Mouse (Mus musculus) layer of hippocampus, postnatal 10 days (tissue): ENCODE measurements around the gene Dtx3. TPM values are rescaled to one million over a fixed set of nuclear protein-coding genes. Genes with fewer than 3 reads are reported as not detected.

Experiments
- DNase-seq, 2 experiments: peaks; one replicate each; pipeline ENCODE4 v3.0.0; 2021; ENCODE audit warnings: low spot score in 2 of 2
- total RNA-seq, 2 experiments: library from RNA; stranded (reverse); gene quantifications; 2 replicates each; pipeline ENCODE4 v1.2.3; 2021

The Dtx3 gene
- total RNA-seq, 2 experiments from 2014 or later, result 187 to 203 TPM

DNA sequence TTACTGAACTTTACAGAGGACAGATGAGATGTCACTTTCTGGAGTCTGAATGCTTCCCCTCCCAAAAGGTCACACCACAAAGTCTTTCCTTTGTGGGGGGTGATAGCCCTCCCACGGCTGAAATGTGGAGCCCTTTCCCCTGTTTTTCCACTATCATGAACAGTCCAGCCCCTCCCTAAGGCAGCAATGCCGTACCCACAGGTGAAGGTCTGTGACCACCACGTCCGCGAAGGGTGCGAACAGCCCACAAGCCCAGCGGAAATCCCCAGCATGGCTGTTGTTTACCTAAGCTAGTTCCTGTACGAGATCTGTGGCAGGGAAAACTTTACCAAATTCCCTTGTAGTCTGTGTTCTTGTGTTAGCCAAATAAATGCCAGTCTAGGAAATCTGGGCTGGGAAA, 54.0 kb downstream of the Dtx3 start:
- no peak for DNase-seq

DNA sequence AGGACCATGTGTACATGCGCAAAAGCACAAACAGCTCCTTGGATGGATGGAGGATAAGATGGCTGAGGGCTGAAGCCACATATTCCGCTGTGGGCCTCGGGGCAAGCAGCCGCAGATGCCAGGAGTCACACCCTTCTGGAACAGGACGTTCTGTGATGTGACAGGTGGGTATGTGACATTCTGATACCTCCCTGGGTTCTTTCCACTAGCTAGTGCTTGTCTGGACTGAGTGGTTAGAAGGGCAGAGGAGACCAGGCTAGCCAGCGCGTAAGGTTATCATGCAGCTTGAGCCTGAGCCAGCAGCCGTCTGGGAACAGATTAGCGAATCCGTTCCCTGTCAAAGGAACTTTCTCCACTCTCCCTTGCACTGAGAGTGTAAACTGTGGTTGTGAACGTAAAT, 54.6 kb downstream of the Dtx3 start:
- DNase-seq, result no peak

Other genes starting within 250 kb of the Dtx3 start
- gene Ctdsp2, start 217.0 kb downstream of the Dtx3 start, total RNA-seq, result 10 to 100 TPM; 78.9 to 88.9 TPM
- under 1 TPM; 0.11 to 0.18 TPM for gene Avil, start 195.0 kb downstream of the Dtx3 start, total RNA-seq
- 10 to 100 TPM; 31.4 to 36.3 TPM for gene Tsfm, start 164.9 kb downstream of the Dtx3 start, total RNA-seq
- 10 to 100 TPM; 12.6 to 14.0 TPM for gene Mettl1, start 154.3 kb downstream of the Dtx3 start, total RNA-seq
- under 1 TPM; 0.27 to 0.34 TPM for gene Eef1akmt3, start 154.2 kb downstream of the Dtx3 start, total RNA-seq
- under 1 TPM; 0.45 to 0.75 TPM for gene Cyp27b1, start 147.5 kb downstream of the Dtx3 start, total RNA-seq
- 10 to 100 TPM; 48.6 to 48.9 TPM for gene March9, start 135.5 kb downstream of the Dtx3 start, total RNA-seq
- 100 to 1,000 TPM; 157 to 178 TPM for gene Cdk4, start 132.2 kb downstream of the Dtx3 start, total RNA-seq
- 10 to 100 TPM; 59.9 to 63.4 TPM for gene Tspan31, start 125.5 kb downstream of the Dtx3 start, total RNA-seq
- gene Agap2, start 120.4 kb downstream of the Dtx3 start, total RNA-seq, result 100 to 1,000 TPM; 542 to 553 TPM
- 10 to 100 TPM; 94.3 to 98.3 TPM for gene Os9, start 74.6 kb downstream of the Dtx3 start, total RNA-seq
- 100 to 1,000 TPM; 107 to 116 TPM for gene B4galnt1, start 30.5 kb downstream of the Dtx3 start, total RNA-seq
- gene Slc26a10, start 15.1 kb downstream of the Dtx3 start, total RNA-seq, result 1 to 10 TPM; 2.0 to 2.6 TPM
- gene Arhgef25, start 5.6 kb downstream of the Dtx3 start, total RNA-seq, result 100 to 1,000 TPM; 125 to 132 TPM
- 10 to 100 TPM; 38.3 to 38.4 TPM for gene Pip4k2c, start 15.9 kb upstream of the Dtx3 start, total RNA-seq
- 100 to 1,000 TPM; 360 to 377 TPM for gene Kif5a, start 67.6 kb upstream of the Dtx3 start, total RNA-seq
- gene Dctn2, start 70.6 kb upstream of the Dtx3 start, total RNA-seq, result 100 to 1,000 TPM; 312 to 315 TPM
- gene Mbd6, start 93.3 kb upstream of the Dtx3 start, total RNA-seq, result 10 to 100 TPM; 44.8 to 58.7 TPM
- gene Mars, start 116.1 kb upstream of the Dtx3 start, total RNA-seq, result 10 to 100 TPM; 53.9 to 57.7 TPM
- 1 to 10 TPM; 1.1 to 1.2 TPM for gene Arhgap9, start 126.2 kb upstream of the Dtx3 start, total RNA-seq
- 1 to 10 TPM; 1.7 to 3.1 TPM for gene Gli1, start 146.2 kb upstream of the Dtx3 start, total RNA-seq
- gene Inhbe, start 158.7 kb upstream of the Dtx3 start, total RNA-seq, result not detected
- gene Inhbc, start 174.7 kb upstream of the Dtx3 start, total RNA-seq, result not detected
- 100 to 1,000 TPM; 174 to 178 TPM for gene R3hdm2, start 184.6 kb upstream of the Dtx3 start, total RNA-seq